Mouse (Mus musculus): ENCODE measurements at regions not wholly inside any gene's neighbourhood (a gene's known extent, or its start where the extent isn't known, plus 50 kb on each side); places are given as distances from the start of the nearest gene placed in this dataset.

DNA sequence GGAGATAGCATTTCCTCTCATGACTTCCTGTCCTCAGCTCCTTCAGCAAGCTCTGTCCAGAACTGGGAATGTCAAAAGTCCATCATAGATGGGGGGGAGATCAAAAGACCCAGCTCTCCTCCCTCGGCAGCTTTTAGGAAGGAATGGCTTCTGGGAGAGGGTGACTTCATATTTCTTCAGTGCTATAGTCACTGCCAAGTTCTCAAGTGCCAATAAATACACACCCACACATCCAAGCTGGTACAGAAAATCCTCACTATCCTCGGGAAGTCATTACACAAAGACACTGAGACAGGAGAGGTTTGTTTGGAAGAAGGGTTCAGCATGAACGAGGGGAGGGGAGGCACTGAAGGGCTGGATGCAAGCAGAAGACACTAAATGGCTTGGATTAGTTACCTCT, 502.0 kb downstream of the Irx1 start:
- no peak for ATAC-seq (ENCODE audit: low read depth)
- H3K27ac ChIP-seq (ENCODE audit: low read length), result no peak overlapping the region

DNA sequence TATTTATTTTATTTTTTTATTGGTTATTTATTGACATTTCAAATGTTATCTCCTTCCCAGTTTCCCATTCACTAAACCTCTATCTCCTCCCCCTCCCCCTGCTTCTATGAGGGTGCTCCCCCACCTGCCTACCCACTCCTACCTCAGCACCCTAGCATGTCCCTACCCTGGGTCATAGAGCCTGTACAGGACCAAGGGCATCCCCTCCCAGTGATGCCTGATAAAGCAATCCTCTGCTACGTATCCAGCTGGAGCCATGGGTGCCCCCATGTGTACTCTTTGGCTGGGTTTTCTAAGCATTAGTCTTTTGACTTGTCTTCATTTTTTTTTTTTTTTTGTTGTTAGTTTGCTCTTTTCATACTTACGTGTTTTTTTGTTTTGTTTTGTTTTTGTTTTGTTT, 502.9 kb downstream of the Irx1 start:
- Histone ChIP-seq H3K4me1 (ENCODE audit: control insufficient read depth, low read depth, low read length) (no peaks in the 10 kb centered on the region), H3K9ac (ENCODE audit: low read depth, low read length) (no peak overlapping the region), H3K4me3 (ENCODE audit: low read depth, low read length) (no peak overlapping the region), H3K36me3 (ENCODE audit: control insufficient read depth, insufficient read depth) (no peaks in the 10 kb centered on the region), H3K4me2 (ENCODE audit: low read depth, low read length) (no peak overlapping the region), H3K27ac (ENCODE audit: low read length) (no peak overlapping the region), H3K27me3 (ENCODE audit: control insufficient read depth, insufficient read depth, low read depth, low read length) (no peaks in the 10 kb centered on the region), H3K9me3 (replicated peaks; ENCODE audit: control insufficient read depth, low read length) (no peaks in the 10 kb centered on the region)
- 77% methylated on average over 2 of the region's 2 CpGs for WGBS (ENCODE audit: insufficient replicate concordance)
- no peak for ATAC-seq (ENCODE audit: low read depth)

More for the DNA sequence above, 502.0 kb downstream of the Irx1 start:
- H3K4me2 ChIP-seq (ENCODE audit: low read depth, low read length), result no peak overlapping the region
- H3K9me3 ChIP-seq (replicated peaks; ENCODE audit: control insufficient read depth, low read length), result no peaks in the 10 kb centered on the region
- no peak overlapping the region for H3K9ac ChIP-seq (ENCODE audit: low read depth, low read length)
- H3K36me3 ChIP-seq (ENCODE audit: control insufficient read depth, insufficient read depth), result no peaks in the 10 kb centered on the region
- 43% methylated on average over 3 of the region's 3 CpGs for WGBS (ENCODE audit: insufficient replicate concordance)
- H3K27me3 ChIP-seq (ENCODE audit: control insufficient read depth, insufficient read depth, low read depth, low read length), result no peaks in the 10 kb centered on the region
- no peak overlapping the region for H3K4me3 ChIP-seq (ENCODE audit: low read depth, low read length)
- no peaks in the 10 kb centered on the region for H3K4me1 ChIP-seq (ENCODE audit: control insufficient read depth, low read depth, low read length)

DNA sequence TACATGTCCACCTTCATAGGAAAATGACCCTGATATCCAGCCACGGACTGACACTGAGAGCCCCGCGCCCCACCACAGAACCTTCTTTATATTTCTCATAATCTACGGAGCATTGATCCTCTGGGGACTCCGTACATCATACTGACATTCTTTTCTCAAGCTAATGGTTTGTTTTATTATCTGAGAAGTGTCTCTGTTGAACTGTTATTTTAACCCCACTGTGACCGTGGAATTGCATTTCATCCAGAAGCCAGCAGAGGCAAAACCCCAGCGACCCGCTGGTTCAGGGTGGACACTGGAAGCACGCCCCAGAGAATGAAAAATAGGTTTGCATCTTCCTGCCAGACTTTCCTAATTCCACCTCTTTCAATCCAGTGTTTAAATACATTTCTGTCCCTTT, 503.4 kb downstream of the Irx1 start:
- Histone ChIP-seq H3K27me3 (ENCODE audit: control insufficient read depth, insufficient read depth, low read depth, low read length) (no peaks in the 10 kb centered on the region), H3K9ac (ENCODE audit: low read depth, low read length) (no peak overlapping the region), H3K36me3 (ENCODE audit: control insufficient read depth, insufficient read depth) (no peaks in the 10 kb centered on the region), H3K27ac (ENCODE audit: low read length) (no peak overlapping the region), H3K4me1 (ENCODE audit: control insufficient read depth, low read depth, low read length) (no peaks in the 10 kb centered on the region), H3K4me3 (ENCODE audit: low read depth, low read length) (no peak overlapping the region), H3K9me3 (replicated peaks; ENCODE audit: control insufficient read depth, low read length) (no peaks in the 10 kb centered on the region), H3K4me2 (ENCODE audit: low read depth, low read length) (no peak overlapping the region)
- 59% methylated on average over 9 of the region's 9 CpGs for WGBS (ENCODE audit: insufficient replicate concordance)
- ATAC-seq (ENCODE audit: low read depth), result no peak

DNA sequence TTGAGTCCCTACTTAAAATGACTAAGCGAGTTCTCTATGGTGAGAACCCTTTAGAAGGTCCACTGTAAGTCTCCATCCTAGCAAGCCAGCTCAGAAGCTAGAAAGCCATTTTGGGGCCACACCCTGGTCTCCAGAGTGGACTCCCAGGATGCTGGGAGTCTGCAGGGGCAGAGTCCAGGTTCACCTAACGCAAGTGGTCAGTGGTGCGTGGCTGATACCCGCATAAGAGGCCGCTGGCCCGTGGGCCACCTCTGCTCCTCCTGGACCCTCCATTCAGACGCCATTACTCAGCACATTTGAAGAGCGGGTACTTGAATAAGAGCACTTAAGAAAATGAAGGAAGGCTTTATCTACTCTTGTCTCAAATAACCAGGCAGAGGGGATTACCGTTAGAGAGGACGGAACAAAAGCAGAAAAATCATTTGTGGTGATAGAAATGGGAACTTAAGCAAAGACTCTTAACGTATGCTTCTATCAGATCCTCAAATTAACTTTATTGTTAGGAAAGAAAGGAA, 504.4 kb downstream of the Irx1 start:
- 24% methylated on average over 11 of the region's 11 CpGs for WGBS (ENCODE audit: insufficient replicate concordance)
- no peak overlapping the region for H3K4me3 ChIP-seq (ENCODE audit: low read depth, low read length)
- no peak overlapping the region for H3K9ac ChIP-seq (ENCODE audit: low read depth, low read length)

DNA sequence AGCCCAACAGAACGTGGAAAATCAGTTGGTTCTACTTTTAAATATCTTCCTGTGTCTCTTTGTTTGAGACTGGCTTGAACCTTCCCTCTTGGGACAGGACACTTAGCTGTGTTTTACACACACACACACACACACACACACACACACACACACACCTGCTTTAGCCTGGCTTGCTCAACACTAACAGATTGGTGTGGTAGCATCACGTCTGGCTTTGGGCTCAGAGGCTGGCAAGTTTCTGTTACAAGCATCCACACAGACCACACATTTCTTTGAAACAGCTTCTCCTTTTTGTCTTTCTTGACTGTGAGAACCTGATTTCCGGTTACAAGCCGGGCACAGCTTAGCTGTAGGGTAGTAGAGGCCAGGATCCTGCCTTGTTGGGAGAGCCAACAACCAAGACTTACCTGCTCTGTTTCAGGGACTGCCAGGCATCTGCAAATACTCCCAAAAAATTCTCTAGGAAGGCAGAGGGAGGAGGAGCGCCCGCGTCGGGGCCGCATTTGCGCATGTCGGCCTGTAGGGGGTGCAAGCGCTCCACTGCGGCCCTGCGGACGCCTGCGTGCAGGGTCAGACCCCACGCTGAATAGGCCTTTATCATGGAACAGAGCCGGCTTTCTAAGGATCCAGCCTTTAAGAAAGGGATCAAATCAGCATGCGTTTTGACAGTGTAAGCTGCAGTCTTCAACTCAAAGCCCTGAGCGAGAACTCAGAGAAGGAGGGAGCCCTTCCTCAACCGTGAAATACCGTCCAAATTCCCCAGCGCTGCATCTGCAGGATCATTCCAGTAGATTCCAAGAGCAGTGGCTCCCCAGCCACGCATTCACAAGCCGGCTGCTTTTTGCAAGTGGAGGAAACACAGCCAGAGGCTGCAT, 505.2 kb downstream of the Irx1 start:
- no peak overlapping the region for H3K9ac ChIP-seq (ENCODE audit: low read depth, low read length)
- H3K27ac ChIP-seq (ENCODE audit: low read length), result no peak overlapping the region
- no peak overlapping the region for H3K4me3 ChIP-seq (ENCODE audit: low read depth, low read length)
- WGBS (ENCODE audit: insufficient replicate concordance), result 2% methylated on average over 25 of the region's 25 CpGs
- H3K4me1 ChIP-seq (ENCODE audit: control insufficient read depth, low read depth, low read length), result no peaks in the 10 kb centered on the region
- no peaks in the 10 kb centered on the region for H3K36me3 ChIP-seq (ENCODE audit: control insufficient read depth, insufficient read depth)
- no peak overlapping the region for H3K4me2 ChIP-seq (ENCODE audit: low read depth, low read length)
- no peak for ATAC-seq (ENCODE audit: low read depth)
- no peaks in the 10 kb centered on the region for H3K9me3 ChIP-seq (replicated peaks; ENCODE audit: control insufficient read depth, low read length)
- no peaks in the 10 kb centered on the region for H3K27me3 ChIP-seq (ENCODE audit: control insufficient read depth, insufficient read depth, low read depth, low read length)

More for the DNA sequence above, 504.4 kb downstream of the Irx1 start:
- H3K9me3 ChIP-seq (replicated peaks; ENCODE audit: control insufficient read depth, low read length), result no peaks in the 10 kb centered on the region
- H3K27ac ChIP-seq (ENCODE audit: low read length), result no peak overlapping the region
- no peaks in the 10 kb centered on the region for H3K36me3 ChIP-seq (ENCODE audit: control insufficient read depth, insufficient read depth)
- no peak for ATAC-seq (ENCODE audit: low read depth)
- H3K4me2 ChIP-seq (ENCODE audit: low read depth, low read length), result no peak overlapping the region
- no peaks in the 10 kb centered on the region for H3K4me1 ChIP-seq (ENCODE audit: control insufficient read depth, low read depth, low read length)
- no peaks in the 10 kb centered on the region for H3K27me3 ChIP-seq (ENCODE audit: control insufficient read depth, insufficient read depth, low read depth, low read length)

DNA sequence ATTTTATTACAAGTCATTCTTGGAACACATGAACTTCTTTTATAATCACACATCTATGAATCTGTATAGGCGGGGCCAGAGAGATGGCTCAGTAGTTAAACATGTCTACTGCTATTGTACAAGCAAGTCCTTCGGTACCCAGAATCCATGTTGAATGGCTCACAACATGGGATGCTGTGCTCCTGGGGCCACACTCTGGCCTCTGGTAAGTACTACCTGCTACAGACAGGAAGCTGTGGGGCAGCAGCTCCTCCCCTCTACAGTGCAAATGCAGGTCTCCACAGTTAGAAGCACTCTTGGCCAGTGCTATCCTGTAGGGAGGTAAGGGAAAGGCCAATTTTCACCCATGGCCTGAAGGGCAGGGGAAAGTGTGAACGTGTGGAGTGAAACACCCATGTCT, 506.0 kb downstream of the Irx1 start:
- no peak overlapping the region for H3K27ac ChIP-seq (ENCODE audit: low read length)
- WGBS (ENCODE audit: insufficient replicate concordance), result 51% methylated on average over 3 of the region's 3 CpGs
- H3K27me3 ChIP-seq (ENCODE audit: control insufficient read depth, insufficient read depth, low read depth, low read length), result no peaks in the 10 kb centered on the region
- no peaks in the 10 kb centered on the region for H3K36me3 ChIP-seq (ENCODE audit: control insufficient read depth, insufficient read depth)
- no peaks in the 10 kb centered on the region for H3K9me3 ChIP-seq (replicated peaks; ENCODE audit: control insufficient read depth, low read length)
- H3K4me1 ChIP-seq (ENCODE audit: control insufficient read depth, low read depth, low read length), result no peaks in the 10 kb centered on the region
- no peak for ATAC-seq (ENCODE audit: low read depth)
- H3K4me2 ChIP-seq (ENCODE audit: low read depth, low read length), result no peak overlapping the region
- no peak overlapping the region for H3K4me3 ChIP-seq (ENCODE audit: low read depth, low read length)
- no peak overlapping the region for H3K9ac ChIP-seq (ENCODE audit: low read depth, low read length)

DNA sequence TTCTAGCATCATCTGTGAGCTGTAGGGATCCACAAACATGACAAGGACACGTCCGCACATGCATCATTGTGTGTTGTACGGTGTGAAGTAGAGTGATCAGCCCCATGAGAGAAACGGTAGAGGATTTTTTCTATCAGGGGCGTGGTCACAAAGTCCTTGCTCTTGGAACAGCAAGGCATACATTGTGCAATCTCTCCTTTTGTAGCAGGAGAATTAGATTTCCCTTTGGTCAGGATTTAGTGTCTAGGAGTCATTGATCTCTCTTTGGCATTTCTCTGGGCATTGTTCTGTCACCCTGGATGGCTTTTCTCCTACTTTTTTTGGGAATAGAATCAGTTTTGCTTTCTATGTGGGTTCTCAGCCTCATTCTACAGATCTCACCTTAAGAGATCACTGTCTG, 511.3 kb downstream of the Irx1 start:
- H3K27ac ChIP-seq (ENCODE audit: low read length), result no peak overlapping the region
- no peaks in the 10 kb centered on the region for H3K36me3 ChIP-seq (ENCODE audit: control insufficient read depth, insufficient read depth)
- no peak overlapping the region for H3K4me2 ChIP-seq (ENCODE audit: low read depth, low read length)
- WGBS (ENCODE audit: insufficient replicate concordance), result 64% methylated on average over 5 of the region's 5 CpGs
- no peaks in the 10 kb centered on the region for H3K27me3 ChIP-seq (ENCODE audit: control insufficient read depth, insufficient read depth, low read depth, low read length)
- H3K9me3 ChIP-seq (replicated peaks; ENCODE audit: control insufficient read depth, low read length), result no peaks in the 10 kb centered on the region
- H3K4me1 ChIP-seq (ENCODE audit: control insufficient read depth, low read depth, low read length), result no peaks in the 10 kb centered on the region
- no peak for ATAC-seq (ENCODE audit: low read depth)
- no peak overlapping the region for H3K4me3 ChIP-seq (ENCODE audit: low read depth, low read length)
- H3K9ac ChIP-seq (ENCODE audit: low read depth, low read length), result no peak overlapping the region

DNA sequence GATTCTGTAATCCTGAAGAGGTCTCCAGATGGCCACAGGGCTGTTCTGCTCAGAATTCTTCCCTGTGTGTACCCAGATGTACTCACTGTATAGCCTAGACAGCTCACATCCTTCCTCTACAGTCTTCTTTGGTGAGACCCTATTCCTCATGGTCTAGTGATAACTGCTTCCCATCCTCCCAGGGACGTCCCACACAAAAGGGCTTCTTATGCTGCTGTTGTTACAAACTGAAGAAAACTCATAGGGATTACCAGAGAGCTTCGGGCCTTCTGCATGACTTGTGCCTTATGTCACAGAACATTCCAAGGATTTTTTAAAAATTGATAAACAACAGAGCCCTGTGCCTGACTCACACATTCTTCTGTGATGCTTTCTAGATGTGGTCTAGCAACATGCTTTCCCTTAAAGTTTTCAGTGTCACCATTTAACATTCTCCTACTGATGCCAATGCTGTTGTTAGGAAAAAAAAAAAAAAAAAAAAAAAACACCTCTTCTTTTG, 525.9 kb downstream of the Irx1 start:
- no peak overlapping the region for H3K4me3 ChIP-seq (ENCODE audit: low read depth, low read length)
- H3K9me3 ChIP-seq (replicated peaks; ENCODE audit: control insufficient read depth, low read length), result no peaks in the 10 kb centered on the region
- no peaks in the 10 kb centered on the region for H3K4me1 ChIP-seq (ENCODE audit: control insufficient read depth, low read depth, low read length)
- WGBS (ENCODE audit: insufficient replicate concordance), result 42% methylated on average over 2 of the region's 2 CpGs
- H3K36me3 ChIP-seq (ENCODE audit: control insufficient read depth, insufficient read depth), result no peaks in the 10 kb centered on the region
- ATAC-seq (ENCODE audit: low read depth), result no peak
- H3K27me3 ChIP-seq (ENCODE audit: control insufficient read depth, insufficient read depth, low read depth, low read length), result no peaks in the 10 kb centered on the region
- no peak overlapping the region for H3K27ac ChIP-seq (ENCODE audit: low read length)
- H3K9ac ChIP-seq (ENCODE audit: low read depth, low read length), result no peak overlapping the region
- H3K4me2 ChIP-seq (ENCODE audit: low read depth, low read length), result no peak overlapping the region
